Mouse (Mus musculus): ENCODE data around the gene Msi2. TPM values are rescaled to one million over a fixed set of nuclear protein-coding genes. Genes with fewer than 3 reads are reported as not detected.

The Msi2 gene
- polyA plus RNA-seq, 1 experiment from 2014 or later = 3.9 TPM

DNA sequence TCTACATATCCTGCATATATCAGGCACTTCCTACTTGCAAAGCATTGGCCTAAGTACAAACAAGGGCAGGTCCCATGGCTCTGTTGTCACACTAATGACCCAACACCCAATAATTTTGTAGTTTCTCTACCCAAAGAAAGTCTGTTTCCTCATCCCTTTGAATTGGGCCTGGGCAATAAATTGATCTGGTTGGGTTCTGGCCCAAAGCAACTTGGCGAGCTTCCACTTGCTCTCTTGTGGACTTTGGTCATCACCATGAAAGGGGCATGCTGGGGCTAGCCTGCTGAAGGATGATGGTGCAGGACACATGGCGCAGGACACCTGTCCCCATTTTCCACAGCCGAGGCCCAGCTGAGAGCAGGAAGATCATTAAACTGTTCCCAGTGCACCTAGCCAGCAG is 234.3 kb downstream of the Msi2 start:
- Histone ChIP-seq H3K36me3 (no peaks in the 10 kb centered on the region), H3K27me3 (no peaks in the 10 kb centered on the region), H3K4me1 (replicated peaks) (peaks cover 15% of the 10 kb centered on the region), H3K4me2 (no peak overlapping the region), H3K9ac (no peak overlapping the region), H3K9me3 (replicated peaks) (no peaks in the 10 kb centered on the region), H3K27ac (no peak overlapping the region), H3K4me3 (replicated peaks) (no peak overlapping the region)
- no peak for ATAC-seq (ENCODE audit: low read depth)
- 68% methylated on average over 3 of the region's 3 CpGs for WGBS (ENCODE audit: insufficient replicate concordance)
- DNase-seq = no peak

DNA sequence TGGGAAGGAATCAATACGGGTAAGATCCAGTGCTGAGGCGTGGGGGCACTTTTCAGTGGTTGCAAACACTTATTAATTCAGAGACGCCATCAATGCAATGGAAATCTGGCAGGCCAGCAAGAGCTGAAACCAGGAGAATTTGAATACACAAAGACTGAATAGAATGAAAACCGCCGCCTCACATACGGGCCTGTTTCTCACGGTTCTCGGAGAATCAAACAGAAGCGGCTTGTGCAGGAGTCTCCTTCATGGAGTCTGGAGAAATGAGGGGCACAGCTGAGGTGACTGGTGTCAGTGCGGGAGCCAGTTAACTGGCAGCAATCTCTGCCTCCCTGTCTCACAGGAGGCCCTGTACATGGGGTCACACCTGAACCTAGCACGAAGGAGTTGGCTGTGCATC is 235.7 kb downstream of the Msi2 start:
- H3K9ac ChIP-seq = no peak overlapping the region
- H3K27ac ChIP-seq = no peak overlapping the region
- no peaks in the 10 kb centered on the region for H3K36me3 ChIP-seq
- 77% methylated on average over 11 of the region's 11 CpGs for WGBS (ENCODE audit: insufficient replicate concordance)
- H3K4me2 ChIP-seq = no peak overlapping the region
- H3K9me3 ChIP-seq (replicated peaks) = no peaks in the 10 kb centered on the region
- H3K4me3 ChIP-seq (replicated peaks) = no peak overlapping the region
- H3K4me1 ChIP-seq (replicated peaks) = peaks cover 15% of the 10 kb centered on the region
- ATAC-seq (ENCODE audit: low read depth) (no peak), DNase-seq (no peak)
- H3K27me3 ChIP-seq = no peaks in the 10 kb centered on the region

DNA sequence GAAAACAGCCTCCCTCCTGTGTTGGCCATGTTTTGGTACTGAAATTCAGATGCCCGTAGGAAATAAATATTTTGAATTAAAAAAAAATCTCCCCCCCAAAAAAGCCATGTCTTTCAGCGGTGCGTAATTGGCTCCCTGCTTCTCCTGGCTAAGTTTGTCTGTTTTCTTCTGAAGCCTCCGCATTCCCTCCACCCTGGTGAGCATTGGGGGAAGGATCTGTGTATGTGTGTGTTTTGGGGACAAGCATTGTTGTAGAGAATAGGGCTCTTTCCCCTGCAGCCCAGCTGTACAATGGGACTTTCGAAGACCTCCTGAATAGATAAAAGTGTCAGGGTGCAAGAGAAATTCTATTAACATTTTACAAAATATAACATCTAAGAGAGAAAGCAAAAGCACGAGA is 236.1 kb downstream of the Msi2 start:
- ATAC-seq (ENCODE audit: low read depth) (no peak), DNase-seq (no peak)
- WGBS (ENCODE audit: insufficient replicate concordance) = 78% methylated on average over 6 of the region's 6 CpGs
- H3K9me3 ChIP-seq (replicated peaks) = no peaks in the 10 kb centered on the region
- H3K4me3 ChIP-seq (replicated peaks) = no peak overlapping the region
- no peak overlapping the region for H3K9ac ChIP-seq
- peaks cover 15% of the 10 kb centered on the region for H3K4me1 ChIP-seq (replicated peaks)
- no peaks in the 10 kb centered on the region for H3K36me3 ChIP-seq
- H3K27me3 ChIP-seq = no peaks in the 10 kb centered on the region
- H3K27ac ChIP-seq = no peak overlapping the region
- no peak overlapping the region for H3K4me2 ChIP-seq

DNA sequence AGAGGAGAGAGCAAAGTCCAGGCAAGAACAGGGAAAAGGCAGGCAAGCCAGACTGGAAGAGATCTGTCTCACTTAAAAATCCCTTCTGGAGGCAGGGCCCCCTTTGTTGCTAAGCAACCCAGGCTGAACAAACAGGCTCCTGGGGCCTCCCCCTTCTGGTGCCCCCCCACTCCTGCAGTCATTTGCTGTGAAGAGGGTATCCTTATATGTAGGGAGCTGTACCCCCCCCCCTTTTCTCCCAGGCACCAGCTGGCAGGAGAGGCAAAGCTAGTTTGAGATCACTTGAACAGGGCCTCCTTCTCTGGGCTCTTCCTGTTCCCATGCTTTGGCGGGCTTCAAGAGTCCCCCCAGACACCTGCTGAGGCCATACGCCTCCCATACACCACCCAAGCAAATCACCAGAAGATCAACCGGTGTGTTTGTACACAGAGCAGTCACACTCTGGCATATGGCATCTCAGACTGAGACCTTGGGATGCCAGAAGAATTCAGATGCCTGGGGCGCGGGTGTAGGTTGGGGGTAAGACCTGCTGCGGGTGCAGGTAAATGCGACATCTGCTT is 236.6 kb downstream of the Msi2 start:
- ATAC-seq (ENCODE audit: low read depth) = no peak
- no peaks in the 10 kb centered on the region for H3K9me3 ChIP-seq (replicated peaks)
- H3K4me1 ChIP-seq (replicated peaks) = peaks cover 15% of the 10 kb centered on the region
- H3K4me3 ChIP-seq (replicated peaks) = no peak overlapping the region
- no peak overlapping the region for H3K4me2 ChIP-seq
- 80% methylated on average over 7 of the region's 7 CpGs for WGBS (ENCODE audit: insufficient replicate concordance)
- no peak overlapping the region for H3K9ac ChIP-seq
- H3K27ac ChIP-seq = no peak overlapping the region
- H3K27me3 ChIP-seq = no peaks in the 10 kb centered on the region
- no peaks in the 10 kb centered on the region for H3K36me3 ChIP-seq
- DNase-seq = no peak

DNA sequence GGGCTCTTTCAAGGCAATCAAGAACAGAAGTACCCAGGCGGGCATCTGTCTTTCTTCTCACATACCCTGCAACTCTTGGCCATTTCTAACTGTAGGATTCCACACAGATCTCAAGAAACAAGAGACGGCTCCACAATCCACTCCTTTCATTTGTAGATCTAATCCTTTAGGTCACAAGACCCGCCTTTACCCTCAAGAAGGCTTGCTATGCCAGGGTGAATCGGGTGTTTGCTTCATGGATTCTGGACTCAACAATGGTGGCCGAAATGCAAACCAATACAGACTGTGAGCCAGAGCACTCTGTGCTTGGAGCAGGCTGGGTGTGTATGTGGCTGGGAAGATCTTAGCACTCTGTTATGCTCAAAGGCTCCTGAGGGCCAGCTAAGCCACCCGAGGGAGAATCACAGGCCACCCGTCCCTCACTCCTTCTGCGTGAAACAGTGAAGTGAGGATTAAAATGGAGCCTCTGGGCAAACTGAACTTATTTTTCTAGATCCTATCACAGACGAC is 237.2 kb downstream of the Msi2 start:
- Histone ChIP-seq H3K9ac (no peak overlapping the region), H3K27me3 (no peaks in the 10 kb centered on the region), H3K9me3 (replicated peaks) (no peaks in the 10 kb centered on the region), H3K4me1 (replicated peaks) (peaks cover 14% of the 10 kb centered on the region), H3K4me3 (replicated peaks) (no peak overlapping the region), H3K36me3 (no peaks in the 10 kb centered on the region), H3K4me2 (no peak overlapping the region), H3K27ac (no peak overlapping the region)
- no peak for ATAC-seq (ENCODE audit: low read depth)
- 69% methylated on average over 9 of the region's 9 CpGs for WGBS (ENCODE audit: insufficient replicate concordance)
- no peak for DNase-seq

DNA sequence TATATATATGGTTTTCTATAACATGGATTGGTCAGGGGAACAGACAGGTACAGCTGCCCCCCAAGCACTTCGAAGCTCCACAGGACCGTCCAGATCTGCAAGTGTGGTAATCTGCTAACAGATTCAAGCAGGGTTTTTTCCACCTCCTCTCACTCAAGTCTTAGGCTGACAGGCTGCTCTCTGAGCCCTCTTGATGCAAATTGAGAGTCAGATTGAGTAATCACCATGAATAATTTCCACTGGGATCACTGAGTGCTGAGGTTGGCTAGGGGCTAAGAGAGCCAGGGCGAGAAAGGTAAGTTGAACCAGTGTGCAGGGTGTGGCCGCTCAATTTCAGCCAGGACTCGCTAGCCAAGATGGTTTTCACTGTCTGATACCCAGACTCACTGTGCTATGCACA is 238.8 kb downstream of the Msi2 start:
- DNase-seq (no peak), ATAC-seq (ENCODE audit: low read depth) (no peak)
- Histone ChIP-seq H3K36me3 (no peaks in the 10 kb centered on the region), H3K27me3 (no peaks in the 10 kb centered on the region), H3K9me3 (replicated peaks) (no peaks in the 10 kb centered on the region), H3K4me1 (replicated peaks) (peaks cover 11% of the 10 kb centered on the region), H3K9ac (no peak overlapping the region), H3K27ac (no peak overlapping the region), H3K4me2 (no peak overlapping the region), H3K4me3 (replicated peaks) (no peak overlapping the region)
- WGBS (ENCODE audit: insufficient replicate concordance) = 65% methylated on average over 5 of the region's 5 CpGs

DNA sequence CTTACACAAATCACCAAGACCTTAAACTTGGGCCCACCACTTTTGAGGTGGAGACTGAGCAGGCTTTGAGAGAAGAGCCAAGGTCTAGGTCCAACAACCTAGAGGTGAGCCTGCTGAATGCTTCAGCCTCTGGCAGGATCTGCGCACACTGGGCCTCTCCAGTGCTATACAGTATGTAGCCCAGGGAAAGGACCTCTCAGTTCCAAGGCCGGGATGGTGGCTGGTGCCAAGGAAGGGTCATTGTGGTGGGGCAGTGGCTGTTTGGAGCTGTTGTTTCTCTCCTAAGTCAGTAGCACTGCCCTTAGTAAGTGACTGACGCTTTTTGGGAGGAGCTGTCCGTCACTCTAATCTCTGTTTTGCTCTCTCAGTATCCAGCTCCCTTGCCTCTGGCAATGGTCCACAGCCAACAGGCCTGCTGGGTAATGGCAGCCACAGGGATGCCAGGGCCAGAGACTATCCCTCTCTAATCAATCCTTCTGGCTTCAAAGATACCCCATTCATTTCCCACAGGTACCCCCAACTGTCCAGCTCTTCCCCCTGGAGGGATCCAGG is 243.3 kb downstream of the Msi2 start:
- 71% methylated on average over 4 of the region's 4 CpGs for WGBS (ENCODE audit: insufficient replicate concordance)
- peaks cover 19% of the 10 kb centered on the region; the same call in 1 of the 2 replicates for H3K4me1 ChIP-seq (replicated peaks)
- H3K27ac ChIP-seq = no peak overlapping the region
- no peak overlapping the region for H3K4me2 ChIP-seq
- DNase-seq (no peak), ATAC-seq (ENCODE audit: low read depth) (no peak)
- no peaks in the 10 kb centered on the region for H3K9me3 ChIP-seq (replicated peaks)
- no peak overlapping the region for H3K4me3 ChIP-seq (replicated peaks)
- no peak overlapping the region for H3K9ac ChIP-seq
- H3K27me3 ChIP-seq = no peaks in the 10 kb centered on the region
- no peaks in the 10 kb centered on the region for H3K36me3 ChIP-seq

DNA sequence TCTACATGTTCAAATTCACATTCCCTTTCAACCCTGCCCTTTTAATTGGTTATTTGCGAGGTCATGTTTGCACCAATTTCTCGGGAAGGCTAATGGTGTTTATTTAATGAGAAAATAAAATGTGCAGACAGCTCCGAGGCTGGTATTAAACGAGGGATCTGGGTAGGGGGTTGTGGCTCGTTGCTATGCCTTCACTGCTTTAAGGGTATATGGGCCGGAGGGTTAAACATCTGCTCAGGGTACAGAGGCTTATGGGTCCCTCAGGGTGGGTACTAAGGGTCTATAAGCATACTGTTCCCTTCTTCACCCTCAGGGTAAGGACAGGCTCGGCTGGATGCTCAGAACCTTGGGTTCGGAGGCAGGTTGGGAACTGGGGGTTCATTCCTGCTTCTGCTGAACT is 245.6 kb downstream of the Msi2 start:
- Histone ChIP-seq H3K27ac (no peak overlapping the region), H3K36me3 (no peaks in the 10 kb centered on the region), H3K4me1 (replicated peaks) (peaks cover 19% of the 10 kb centered on the region), H3K9ac (no peak overlapping the region), H3K9me3 (replicated peaks) (no peaks in the 10 kb centered on the region), H3K4me3 (replicated peaks) (no peak overlapping the region), H3K4me2 (no peak overlapping the region), H3K27me3 (no peaks in the 10 kb centered on the region)
- WGBS (ENCODE audit: insufficient replicate concordance) = 67% methylated on average over 8 of the region's 8 CpGs
- no peak for ATAC-seq (ENCODE audit: low read depth)
- no peak for DNase-seq

DNA sequence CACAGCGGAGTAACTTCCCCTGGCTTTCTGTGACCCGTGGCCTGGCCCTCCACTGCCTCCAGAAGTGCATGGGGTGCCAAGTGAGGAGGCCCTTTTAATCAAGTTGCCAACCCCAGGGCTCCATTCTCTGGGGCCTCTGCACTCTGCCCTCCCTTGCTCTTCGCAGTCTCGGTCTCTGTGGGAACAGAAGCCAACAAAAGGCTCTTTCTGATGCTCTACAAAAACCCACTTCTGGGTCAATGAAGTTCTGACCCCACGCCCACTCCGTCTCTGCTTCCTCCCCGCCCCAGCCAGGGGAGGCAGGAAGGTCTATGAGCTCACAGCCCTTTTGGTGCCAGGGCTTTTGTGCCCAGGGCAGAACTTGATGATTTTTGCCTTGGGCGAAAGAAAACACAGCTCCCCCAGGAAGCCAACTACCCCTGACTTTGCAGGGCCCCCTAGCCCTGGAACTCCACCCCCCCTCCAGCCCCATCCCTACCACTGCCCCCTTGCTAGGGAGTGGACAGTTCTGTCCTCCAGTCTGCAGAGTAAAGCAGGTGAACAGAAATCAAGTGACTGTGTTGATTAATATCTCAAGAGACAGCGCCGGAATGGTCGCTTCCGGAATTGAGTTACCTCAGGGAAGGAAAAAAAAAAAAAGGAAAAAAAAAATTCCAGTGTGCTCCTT is 246.2 kb downstream of the Msi2 start:
- WGBS (ENCODE audit: insufficient replicate concordance) = 76% methylated on average over 12 of the region's 12 CpGs

DNA sequence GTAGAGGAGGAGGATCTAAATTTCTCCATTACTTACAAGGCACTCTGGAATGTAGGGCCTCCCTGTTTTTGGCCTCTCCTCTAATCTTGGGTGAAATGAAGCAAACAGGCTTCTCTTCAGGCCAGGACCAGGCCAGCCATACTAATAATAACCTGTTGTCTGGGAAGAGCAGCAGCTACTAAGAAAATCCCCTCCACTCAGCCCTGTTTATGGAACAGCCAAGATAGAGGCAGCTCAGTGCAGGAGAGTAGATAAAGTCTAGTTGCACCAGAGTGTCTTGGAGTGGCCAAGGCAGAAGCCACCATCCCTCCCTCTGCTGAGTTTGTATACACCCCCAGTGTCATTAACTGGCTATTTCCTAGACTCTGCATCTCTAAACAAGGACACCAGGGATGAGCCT is 247.7 kb downstream of the Msi2 start:
- peaks cover 19% of the 10 kb centered on the region for H3K4me1 ChIP-seq (replicated peaks)
- H3K4me3 ChIP-seq (replicated peaks) = no peak overlapping the region
- H3K27me3 ChIP-seq = no peaks in the 10 kb centered on the region
- DNase-seq (no peak), ATAC-seq (ENCODE audit: low read depth) (peak; percentile 66)
- no peak overlapping the region for H3K9ac ChIP-seq
- no peaks in the 10 kb centered on the region for H3K36me3 ChIP-seq
- H3K27ac ChIP-seq = no peak overlapping the region; the same call in 1 of the 2 replicates
- no peak overlapping the region for H3K4me2 ChIP-seq
- no peaks in the 10 kb centered on the region for H3K9me3 ChIP-seq (replicated peaks)

More for the DNA sequence above, 246.2 kb downstream of the Msi2 start:
- Histone ChIP-seq H3K27ac (no peak overlapping the region), H3K4me2 (no peak overlapping the region), H3K4me1 (replicated peaks) (peaks cover 19% of the 10 kb centered on the region), H3K27me3 (no peaks in the 10 kb centered on the region), H3K36me3 (no peaks in the 10 kb centered on the region), H3K9me3 (replicated peaks) (no peaks in the 10 kb centered on the region), H3K9ac (no peak overlapping the region), H3K4me3 (replicated peaks) (no peak overlapping the region)
- no peak for DNase-seq
- ATAC-seq (ENCODE audit: low read depth) = no peak

DNA sequence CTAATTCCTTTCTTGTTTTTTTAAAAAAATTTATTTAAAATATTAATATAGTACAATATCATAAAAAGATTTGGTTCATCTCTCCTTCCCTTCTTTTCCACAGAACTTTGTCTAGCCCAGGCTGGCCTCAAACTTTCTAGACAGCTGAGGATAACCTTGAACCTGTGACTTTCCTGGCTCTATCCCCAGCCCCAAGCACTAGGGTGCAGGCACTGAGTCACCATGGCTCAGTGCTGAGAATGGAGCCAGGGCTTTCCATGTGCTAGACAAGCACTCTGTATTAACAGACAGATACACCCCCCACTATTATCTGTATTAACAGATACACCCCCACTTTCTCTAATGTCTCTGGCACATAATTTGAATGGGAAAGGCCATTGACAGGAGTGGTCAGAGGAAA is 249.3 kb downstream of the Msi2 start:
- H3K36me3 ChIP-seq = no peaks in the 10 kb centered on the region
- H3K4me1 ChIP-seq (replicated peaks) = peaks cover 19% of the 10 kb centered on the region

More for the DNA sequence above, 249.3 kb downstream of the Msi2 start:
- H3K4me2 ChIP-seq = no peak overlapping the region
- no peaks in the 10 kb centered on the region for H3K9me3 ChIP-seq (replicated peaks)
- H3K4me3 ChIP-seq (replicated peaks) = no peak overlapping the region
- no peak overlapping the region for H3K9ac ChIP-seq
- ATAC-seq (ENCODE audit: low read depth) = no peak
- no peak overlapping the region for H3K27ac ChIP-seq
- DNase-seq = no peak
- H3K27me3 ChIP-seq = no peaks in the 10 kb centered on the region
